Mouse (Mus musculus): ENCODE measurements around the gene Fbxo21.

- TF ChIP-seq POLR2A (IDR thresholded peaks at IDR 0.05; ENCODE audit: extremely low read depth, insufficient read depth, low read length) (no peak), CTCF (IDR thresholded peaks at IDR 0.05; ENCODE audit: extremely low read depth, insufficient read depth, low read length) (no peak)
Measured at GRCm38 (mm10) chr5:118053205-118053604, 76.7 kb downstream of the Fbxo21 start.

Data from cortical plate, adult 2 months (tissue).